Mouse (Mus musculus) lung, embryonic 14.5 days (tissue): ENCODE results near the gene Sumo2. TPM values are rescaled to one million over a fixed set of nuclear protein-coding genes. Genes with fewer than 3 reads are reported as not detected.
A peak's percentile ranks its signal among the peaks of the same experiment; 100 is the strongest.

ENCODE experiments used
- ATAC-seq: fragments of 200-750 bp; cut with Nextera tagmentation; 2 replicates; pipeline ENCODE4 v1.8.0; 2017; ENCODE audit warnings: mild to moderate bottlenecking, moderate TSS enrichment, moderate library complexity; ENCODE audit not compliant: insufficient read depth
- DNase-seq: peaks from one replicate; pipeline ENCODE4 v3.0.0-alpha.2; 2015
- H3K27ac ChIP-seq: fragments of 300-500 bp; sonication (generic); 2 replicates; pipeline ENCODE4 v1.5.1; 2014; ENCODE audit warnings: low read depth, mild to moderate bottlenecking, moderate library complexity
- H3K27me3 ChIP-seq: fragments of 300-500 bp; sonication (generic); 2 replicates; pipeline ENCODE4 v1.6.1; 2014; ENCODE audit warnings: low read length, control low read depth; ENCODE audit not compliant: insufficient read depth
- H3K36me3 ChIP-seq: fragments of 300-500 bp; sonication (generic); 2 replicates; pipeline ENCODE4 v1.6.1; 2014; ENCODE audit warnings: control low read depth; ENCODE audit not compliant: insufficient read depth
- H3K4me1 ChIP-seq: fragments of 300-500 bp; sonication (generic); 2 replicates; pipeline ENCODE4 v1.6.1; 2014; ENCODE audit warnings: antibody characterized with exemption, control low read depth; ENCODE audit not compliant: insufficient read depth
- H3K4me2 ChIP-seq: fragments of 300-500 bp; sonication (generic); 2 replicates; pipeline ENCODE4 v1.6.1; 2014; ENCODE audit warnings: mild to moderate bottlenecking
- H3K4me3 ChIP-seq: fragments of 300-500 bp; sonication (generic); 2 replicates; pipeline ENCODE4 v1.5.1; 2014; ENCODE audit warnings: low read depth, low read length
- H3K9ac ChIP-seq: fragments of 300-500 bp; sonication (generic); 2 replicates; pipeline ENCODE4 v1.6.1; 2014
- H3K9me3 ChIP-seq: fragments of 300-500 bp; sonication (generic); 2 replicates; pipeline ENCODE4 v1.6.1; 2016; ENCODE audit warnings: low read depth, low read length, control low read depth
- CTCF ChIP-seq: IDR thresholded peaks from 2 replicates; pipeline ENCODE4 v1.5.1; 2016; ENCODE audit warnings: antibody characterized with exemption, low read depth
- WGBS: fragments of 180-500 bp; shearing (Covaris S2); extraction: QIAGEN DNeasy Blood & Tissue Kit; methylation state at CpG from one replicate; pipeline ENCODE4 v1.1.7; 2014; 5-methylcytosine and 5-hydroxymethylcytosine counted together
- polyA plus RNA-seq: library from polyadenylated mRNA; unstranded; fragments of >200 nt; fragmentation: Nextera tagmentation; extraction: Ambion mirVana; gene quantifications from 2 replicates; pipeline ENCODE4 v1.2.1, GENCODE M21; 2014

Gene Sumo2
- polyA plus RNA-seq, 1 experiment from 2014 or later, result 1,096 TPM

DNA sequence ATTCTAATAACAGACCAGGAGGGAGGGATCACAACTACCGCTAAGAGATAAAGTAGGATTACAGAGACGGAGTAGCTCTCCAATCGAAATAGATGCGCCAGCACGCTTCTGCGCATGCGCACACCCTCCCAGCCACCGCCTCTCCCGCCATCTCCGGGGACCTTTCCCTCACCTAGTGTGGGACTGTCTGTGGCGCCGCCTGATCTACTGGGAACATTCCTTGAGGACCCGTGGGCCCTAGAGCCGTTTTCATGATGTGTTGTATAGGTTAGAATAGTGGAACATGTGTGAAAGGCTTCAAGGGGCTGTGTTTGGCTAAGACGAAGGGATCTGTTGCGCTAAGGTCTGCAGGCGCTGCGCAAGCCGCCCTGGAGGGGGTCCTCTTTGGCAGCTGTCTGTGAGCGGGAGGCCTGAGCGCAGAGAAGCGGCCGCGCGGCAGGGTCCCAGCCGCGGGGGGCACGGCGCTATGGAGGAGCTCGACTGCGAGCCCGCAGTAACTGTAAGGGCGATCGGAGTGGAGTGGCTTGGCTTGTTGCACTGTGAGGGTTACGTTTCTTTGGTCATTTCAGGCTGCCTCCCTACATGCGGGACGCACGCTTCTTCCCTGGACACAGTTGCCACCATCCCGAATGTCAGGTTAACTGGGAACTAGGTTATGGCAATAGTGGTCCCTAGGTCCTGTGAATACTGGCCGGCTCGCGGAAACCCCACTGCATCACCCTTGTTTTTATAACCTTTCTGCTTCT, 28.2 kb upstream of the Sumo2 start, which contains the start of gene Nup85:
Gene Nup85, plus strand, starts transcription at position 371 of the 746 bp plus-strand sequence.
- Histone ChIP-seq H3K9ac (peak within 1 kb of the TSS; percentile 68), H3K9me3 (no peaks in the 10 kb centered on the region), H3K4me3 (peak within 1 kb of the TSS; percentile 72), H3K4me1 (0 out of 2 replicates have a peak, but pooled peaks cover 5% of the 10 kb centered on the region), H3K27me3 (no peaks in the 10 kb centered on the region), H3K36me3 (peaks cover 34% of the 10 kb centered on the region), H3K4me2 (peak within 1 kb of the TSS; percentile 69), H3K27ac (peak within 1 kb of the TSS; percentile 85)
- 0% methylated on average over 42 of the region's 42 CpGs for WGBS
- peak; percentile 95 for ATAC-seq
- no peak for TF ChIP-seq CTCF
- peak; percentile 99 for DNase-seq

GRCm38 (mm10) chr11:115563406-115563805, 27.3 kb upstream of the Sumo2 start:
- DNase-seq, result peak; percentile 22
- Histone ChIP-seq H3K9me3 (no peaks in the 10 kb centered on the region), H3K4me3 (peak overlapping the region; percentile 72), H3K27ac (peak overlapping the region; percentile 85), H3K4me2 (peak overlapping the region; percentile 69), H3K9ac (peak overlapping the region; percentile 68), H3K36me3 (peaks cover 25% of the 10 kb centered on the region), H3K4me1 (0 out of 2 replicates have a peak, but pooled peaks cover 5% of the 10 kb centered on the region), H3K27me3 (no peaks in the 10 kb centered on the region)
- peak; percentile 25; the same call in 1 of the 2 replicates for TF ChIP-seq CTCF
- WGBS, result 38% methylated on average over 4 of the region's 4 CpGs
- ATAC-seq, result no peak

GRCm38 (mm10) chr11:115555717-115556116, 19.6 kb upstream of the Sumo2 start:
- Histone ChIP-seq H3K4me2 (no peak overlapping the region), H3K4me1 (no peaks in the 10 kb centered on the region), H3K27me3 (no peaks in the 10 kb centered on the region), H3K9ac (no peak overlapping the region), H3K36me3 (no peaks in the 10 kb centered on the region), H3K27ac (no peak overlapping the region), H3K4me3 (no peak overlapping the region), H3K9me3 (no peaks in the 10 kb centered on the region)
- ATAC-seq (no peak), DNase-seq (no peak)
- no peak for TF ChIP-seq CTCF
- 72% methylated on average over 17 of the region's 17 CpGs for WGBS

DNA sequence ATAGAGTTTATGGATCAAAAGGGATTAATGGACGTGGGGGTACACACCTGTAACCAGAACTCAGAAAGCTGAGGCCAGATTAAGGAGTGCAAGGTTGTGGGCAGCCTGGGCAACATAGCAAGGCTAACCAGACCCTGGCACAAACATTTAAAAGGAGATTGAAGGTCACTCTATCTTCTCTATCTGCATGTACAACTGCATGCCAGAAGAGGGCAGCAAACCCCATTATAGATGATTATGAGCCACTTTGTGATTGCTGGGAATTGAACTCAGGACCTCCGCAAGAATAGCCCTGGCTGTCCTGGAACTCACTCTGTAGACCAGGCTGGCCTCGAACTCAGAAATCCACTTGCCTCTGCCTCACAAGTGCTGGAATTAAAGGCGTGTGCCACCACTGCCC, 16.7 kb upstream of the Sumo2 start:
- Histone ChIP-seq H3K27ac (no peak overlapping the region), H3K4me2 (no peak overlapping the region), H3K9me3 (no peaks in the 10 kb centered on the region), H3K36me3 (no peaks in the 10 kb centered on the region), H3K4me1 (no peaks in the 10 kb centered on the region), H3K4me3 (no peak overlapping the region), H3K9ac (no peak overlapping the region), H3K27me3 (no peaks in the 10 kb centered on the region)
- WGBS, result 54% methylated on average over 4 of the region's 4 CpGs
- ATAC-seq, result no peak
- peak; percentile 30 for DNase-seq
- TF ChIP-seq CTCF, result peak; percentile 53

DNA sequence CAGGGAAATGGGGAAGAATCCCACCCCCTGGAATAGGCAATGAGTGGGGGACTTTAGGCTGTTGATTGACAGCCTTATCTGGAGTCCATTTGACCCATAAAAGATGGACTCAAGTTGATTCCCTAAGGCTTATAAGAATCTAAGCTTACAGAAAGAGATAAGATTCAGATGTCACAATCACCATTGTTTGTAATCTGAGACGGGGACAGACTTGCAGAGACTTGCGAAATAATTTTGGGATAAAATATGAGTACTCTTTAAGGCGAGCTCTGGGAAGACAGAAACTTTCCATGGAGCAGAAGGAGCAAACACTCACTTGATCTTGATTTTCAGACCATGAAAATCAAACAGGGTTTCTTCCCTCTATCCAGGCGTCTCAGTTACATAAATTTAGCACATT, 7.5 kb upstream of the Sumo2 start:
- ATAC-seq, result no peak
- DNase-seq, result peak; percentile 62
- no peaks in the 10 kb centered on the region for H3K4me1 ChIP-seq
- H3K4me2 ChIP-seq, result no peak overlapping the region
- no peaks in the 10 kb centered on the region for H3K9me3 ChIP-seq
- WGBS, result 43% methylated on average over 4 of the region's 4 CpGs
- no peak overlapping the region for H3K4me3 ChIP-seq
- no peak overlapping the region for H3K9ac ChIP-seq
- H3K27ac ChIP-seq, result no peak overlapping the region
- no peaks in the 10 kb centered on the region for H3K27me3 ChIP-seq
- H3K36me3 ChIP-seq, result no peaks in the 10 kb centered on the region
- no peak for TF ChIP-seq CTCF

- Histone ChIP-seq H3K4me1 (0 out of 2 replicates have a peak, but pooled peaks cover 6% of the 10 kb centered on the region), H3K27ac (no peak overlapping the region), H3K36me3 (peaks cover 15% of the 10 kb centered on the region), H3K27me3 (no peaks in the 10 kb centered on the region), H3K9ac (no peak overlapping the region), H3K9me3 (no peaks in the 10 kb centered on the region), H3K4me3 (no peak overlapping the region), H3K4me2 (no peak overlapping the region)
- WGBS, result 56% methylated on average over 2 of the region's 2 CpGs
- no peak for TF ChIP-seq CTCF
- ATAC-seq, result no peak
- DNase-seq, result no peak
Measured at GRCm38 (mm10) chr11:115538045-115538444, 2.0 kb upstream of the Sumo2 start.

DNA sequence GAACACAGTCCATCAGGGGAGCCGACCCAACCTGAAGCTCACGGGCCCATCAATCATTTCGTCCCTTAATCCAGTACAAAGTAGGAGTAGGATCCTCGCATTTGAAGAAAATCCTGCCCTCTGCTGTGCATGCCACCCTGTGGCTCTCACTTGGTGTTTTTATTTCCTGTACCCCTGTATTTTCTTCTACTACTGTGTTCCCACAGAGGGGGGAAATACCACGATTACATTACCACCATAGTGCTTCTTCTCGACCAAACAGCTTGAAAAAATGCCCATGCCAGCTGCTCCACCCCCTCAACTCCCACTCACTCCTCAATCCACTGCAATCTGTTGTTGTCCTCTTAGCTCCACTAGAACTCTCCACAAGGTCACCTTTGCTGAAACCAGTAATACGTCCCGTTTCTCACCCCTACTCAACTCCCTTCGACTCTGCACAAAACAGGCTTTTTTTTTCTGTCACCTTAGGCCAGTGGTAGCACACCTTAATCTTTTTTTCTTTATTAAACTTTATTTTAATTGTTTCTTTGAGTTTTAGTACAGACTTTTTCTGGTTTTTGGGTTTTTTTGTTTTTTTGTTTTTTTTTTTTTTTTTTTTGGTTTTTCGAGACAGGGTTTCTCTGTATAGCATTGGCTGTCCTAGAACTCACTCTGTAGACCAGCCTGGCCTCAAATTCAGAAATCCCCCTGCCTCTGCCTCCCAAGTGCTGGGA, 936 bp upstream of the Sumo2 start:
- Histone ChIP-seq H3K36me3 (peaks cover 25% of the 10 kb centered on the region), H3K9me3 (no peaks in the 10 kb centered on the region), H3K27me3 (no peaks in the 10 kb centered on the region), H3K27ac (peak overlapping the region; percentile 100), H3K4me3 (peak overlapping the region; percentile 98), H3K9ac (peak overlapping the region; percentile 98; the same call in 1 of the 2 replicates), H3K4me2 (peak overlapping the region; percentile 71), H3K4me1 (0 out of 2 replicates have a peak, but pooled peaks cover 6% of the 10 kb centered on the region)
- DNase-seq (peak; percentile 31), ATAC-seq (peak; percentile 10; the same call in 1 of the 2 replicates)
- TF ChIP-seq CTCF, result no peak
- 84% methylated on average over 10 of the region's 10 CpGs for WGBS
